Mouse (Mus musculus): Measurements from ENCODE around the gene Alkbh2. TPM values are rescaled to one million over a fixed set of nuclear protein-coding genes. Genes with fewer than 3 reads are reported as not detected.

The Alkbh2 gene
- total and polyA plus RNA-seq, 2 experiments = 3.1 to 10.1 TPM

GRCm38 (mm10) chr5:114173458-114173857 lies 45.4 kb upstream of the Alkbh2 start:
- TF ChIP-seq CTCF (IDR thresholded peaks at IDR 0.05; ENCODE audit: low read depth, low read length) (peak; percentile 28; the same call in 1 of the 2 replicates), POLR2A (IDR thresholded peaks at IDR 0.05; ENCODE audit: extremely low read depth, insufficient read depth, low read length) (no peak)
- Histone ChIP-seq H3K79me2 (ENCODE audit: control insufficient read depth, insufficient read depth, low read length) (no peaks in the 10 kb centered on the region), H3K27me3 (ENCODE audit: control insufficient read depth, insufficient read depth, low read length) (no peaks in the 10 kb centered on the region), H3K4me3 (ENCODE audit: insufficient read depth, low read depth, low read length) (no peak overlapping the region), H3K36me3 (ENCODE audit: control insufficient read depth, insufficient read depth, low read length) (peaks cover 1% of the 10 kb centered on the region; the same call in 1 of the 2 replicates), H3K9ac (ENCODE audit: low read depth, low read length) (no peak overlapping the region), H3K27ac (replicated peaks; ENCODE audit: insufficient read depth, low read depth, low read length) (no peak overlapping the region), H3K4me1 (ENCODE audit: control insufficient read depth, insufficient read depth, low read length) (peaks cover 3% of the 10 kb centered on the region)
- 76% methylated on average over 7 of the region's 7 CpGs for WGBS
- DNase-seq (ENCODE audit: extremely low read depth, low read depth, low spot score) = no peak

DNA sequence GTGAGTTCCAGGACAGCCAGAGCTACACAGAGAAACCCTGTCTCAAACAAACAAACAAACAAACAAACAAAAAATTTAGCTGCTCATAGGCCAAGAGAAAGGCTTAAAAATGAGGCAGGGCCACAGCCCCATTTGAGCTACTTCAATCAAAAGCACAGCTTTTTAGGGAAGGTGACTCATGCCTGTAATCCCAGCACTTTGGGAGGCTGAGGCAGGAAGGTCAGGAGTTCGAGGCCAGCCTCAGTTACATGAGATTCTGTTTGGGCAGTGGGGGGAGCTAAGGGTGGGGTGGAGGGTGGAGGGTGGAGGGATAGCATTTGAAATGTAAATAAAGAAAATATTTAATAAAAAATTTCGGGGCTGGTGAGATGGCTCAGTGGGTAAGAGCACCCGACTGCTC lies 44.9 kb upstream of the Alkbh2 start:
- H3K9ac ChIP-seq (ENCODE audit: low read depth, low read length) = no peak overlapping the region
- no peak overlapping the region for H3K4me3 ChIP-seq (ENCODE audit: insufficient read depth, low read depth, low read length)
- no peaks in the 10 kb centered on the region for H3K27me3 ChIP-seq (ENCODE audit: control insufficient read depth, insufficient read depth, low read length)
- TF ChIP-seq CTCF (IDR thresholded peaks at IDR 0.05; ENCODE audit: low read depth, low read length) = no peak
- no peak for TF ChIP-seq POLR2A (IDR thresholded peaks at IDR 0.05; ENCODE audit: extremely low read depth, insufficient read depth, low read length)
- H3K36me3 ChIP-seq (ENCODE audit: control insufficient read depth, insufficient read depth, low read length) = peaks cover 1% of the 10 kb centered on the region; the same call in 1 of the 2 replicates
- peaks cover 3% of the 10 kb centered on the region for H3K4me1 ChIP-seq (ENCODE audit: control insufficient read depth, insufficient read depth, low read length)
- no peaks in the 10 kb centered on the region for H3K79me2 ChIP-seq (ENCODE audit: control insufficient read depth, insufficient read depth, low read length)
- no peak overlapping the region for H3K27ac ChIP-seq (replicated peaks; ENCODE audit: insufficient read depth, low read depth, low read length)
- WGBS = 94% methylated on average over 3 of the region's 3 CpGs
- DNase-seq (ENCODE audit: extremely low read depth, low read depth, low spot score) = no peak

DNA sequence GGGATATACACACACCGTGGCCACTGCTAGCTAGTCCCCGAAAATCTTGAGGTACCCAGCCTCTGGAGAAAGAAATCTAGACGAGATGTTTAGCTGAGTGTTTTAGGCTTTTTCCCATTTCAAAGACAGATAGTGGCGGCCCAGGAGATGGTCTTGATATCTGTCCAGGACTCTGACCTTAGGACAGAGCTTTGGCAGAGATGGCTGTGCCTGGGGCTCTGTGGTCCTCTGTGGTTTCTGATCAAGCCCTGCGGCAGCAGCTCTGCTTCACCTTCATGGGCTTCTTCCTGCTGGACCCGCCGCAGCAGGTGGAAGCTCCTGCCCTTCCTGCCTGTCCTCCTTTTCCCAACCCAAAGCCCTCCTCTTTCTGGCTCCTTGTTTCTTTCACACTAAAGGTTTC lies 42.3 kb upstream of the Alkbh2 start:
- DNase-seq (ENCODE audit: extremely low read depth, low read depth, low spot score) = no peak
- Histone ChIP-seq H3K9ac (ENCODE audit: low read depth, low read length) (no peak overlapping the region), H3K4me1 (ENCODE audit: control insufficient read depth, insufficient read depth, low read length) (no peaks in the 10 kb centered on the region), H3K27ac (replicated peaks; ENCODE audit: insufficient read depth, low read depth, low read length) (no peak overlapping the region), H3K79me2 (ENCODE audit: control insufficient read depth, insufficient read depth, low read length) (peaks cover 10% of the 10 kb centered on the region; the same call in 1 of the 2 replicates), H3K4me3 (ENCODE audit: insufficient read depth, low read depth, low read length) (no peak overlapping the region), H3K36me3 (ENCODE audit: control insufficient read depth, insufficient read depth, low read length) (peaks cover 11% of the 10 kb centered on the region), H3K27me3 (ENCODE audit: control insufficient read depth, insufficient read depth, low read length) (no peaks in the 10 kb centered on the region)
- 61% methylated on average over 7 of the region's 7 CpGs for WGBS
- TF ChIP-seq CTCF (IDR thresholded peaks at IDR 0.05; ENCODE audit: low read depth, low read length) (no peak), POLR2A (IDR thresholded peaks at IDR 0.05; ENCODE audit: extremely low read depth, insufficient read depth, low read length) (no peak)

DNA sequence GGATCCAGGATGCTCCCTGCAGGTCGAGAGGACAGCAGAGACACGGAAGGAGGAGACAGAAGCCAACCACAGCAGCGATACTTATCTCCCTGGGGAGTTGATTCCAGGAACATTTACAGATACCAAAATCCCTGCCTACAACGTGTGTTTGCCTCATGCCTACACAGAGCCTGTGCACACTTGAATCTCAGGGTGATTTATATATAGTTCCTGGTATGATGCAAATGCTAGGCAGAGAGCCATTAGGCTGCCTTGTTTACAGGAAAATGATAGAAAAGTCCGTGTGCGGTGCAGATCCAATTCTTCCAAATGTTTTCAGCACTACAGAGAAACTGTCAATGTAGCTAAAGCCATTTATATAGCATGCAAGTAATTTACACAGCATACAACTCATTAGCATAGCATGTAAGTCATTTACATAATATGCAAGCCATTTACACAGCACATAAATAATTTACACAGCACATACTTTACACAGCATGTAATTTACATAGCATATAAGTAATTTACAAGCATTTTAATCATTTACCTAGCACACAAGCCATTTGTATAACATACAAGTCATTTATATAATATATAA lies 35.2 kb upstream of the Alkbh2 start:
- TF ChIP-seq POLR2A (IDR thresholded peaks at IDR 0.05; ENCODE audit: extremely low read depth, insufficient read depth, low read length) (no peak), CTCF (IDR thresholded peaks at IDR 0.05; ENCODE audit: low read depth, low read length) (no peak)
- peaks cover 35% of the 10 kb centered on the region; the same call in 1 of the 2 replicates for H3K79me2 ChIP-seq (ENCODE audit: control insufficient read depth, insufficient read depth, low read length)
- H3K36me3 ChIP-seq (ENCODE audit: control insufficient read depth, insufficient read depth, low read length) = peaks cover 14% of the 10 kb centered on the region
- H3K9ac ChIP-seq (ENCODE audit: low read depth, low read length) = no peak overlapping the region
- peaks cover 14% of the 10 kb centered on the region for H3K4me1 ChIP-seq (ENCODE audit: control insufficient read depth, insufficient read depth, low read length)
- 52% methylated on average over 6 of the region's 6 CpGs for WGBS
- no peak overlapping the region for H3K27ac ChIP-seq (replicated peaks; ENCODE audit: insufficient read depth, low read depth, low read length)
- DNase-seq (ENCODE audit: extremely low read depth, low read depth, low spot score) = no peak
- no peak overlapping the region for H3K4me3 ChIP-seq (ENCODE audit: insufficient read depth, low read depth, low read length)
- no peaks in the 10 kb centered on the region for H3K27me3 ChIP-seq (ENCODE audit: control insufficient read depth, insufficient read depth, low read length)

- Histone ChIP-seq H3K4me3 (ENCODE audit: insufficient read depth, low read depth, low read length) (no peak overlapping the region), H3K27me3 (ENCODE audit: control insufficient read depth, insufficient read depth, low read length) (no peaks in the 10 kb centered on the region), H3K4me1 (ENCODE audit: control insufficient read depth, insufficient read depth, low read length) (peaks cover 20% of the 10 kb centered on the region), H3K27ac (replicated peaks; ENCODE audit: insufficient read depth, low read depth, low read length) (no peak overlapping the region; the same call in 1 of the 2 replicates), H3K9ac (ENCODE audit: low read depth, low read length) (no peak overlapping the region), H3K36me3 (ENCODE audit: control insufficient read depth, insufficient read depth, low read length) (peaks cover 14% of the 10 kb centered on the region), H3K79me2 (ENCODE audit: control insufficient read depth, insufficient read depth, low read length) (peaks cover 40% of the 10 kb centered on the region; the same call in 1 of the 2 replicates)
- WGBS = 59% methylated on average over 12 of the region's 12 CpGs
- no peak for DNase-seq (ENCODE audit: extremely low read depth, low read depth, low spot score)
- no peak for TF ChIP-seq CTCF (IDR thresholded peaks at IDR 0.05; ENCODE audit: low read depth, low read length)
- TF ChIP-seq POLR2A (IDR thresholded peaks at IDR 0.05; ENCODE audit: extremely low read depth, insufficient read depth, low read length) = no peak
Observed at GRCm38 (mm10) chr5:114162106-114162815, 34.2 kb upstream of the Alkbh2 start.

DNA sequence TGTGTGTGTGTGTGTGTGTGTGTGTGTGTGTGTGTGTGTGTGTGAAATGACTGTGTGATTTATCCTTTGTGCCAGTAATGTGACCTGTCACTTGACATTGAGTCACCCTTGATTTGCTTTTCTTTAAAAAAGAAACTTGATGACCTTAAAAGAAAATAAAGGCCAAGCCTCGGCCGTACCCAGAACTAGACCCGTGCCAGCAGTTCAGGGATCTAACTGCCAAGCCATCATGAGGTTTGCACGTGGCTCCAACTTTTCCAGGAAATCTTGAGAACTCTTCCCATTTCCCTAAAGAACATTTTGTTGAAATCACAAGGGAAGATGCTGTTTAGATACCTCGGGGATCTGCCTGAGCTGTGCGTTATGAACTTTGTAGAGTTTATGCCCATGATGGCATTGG lies 33.4 kb upstream of the Alkbh2 start:
- DNase-seq (ENCODE audit: extremely low read depth, low read depth, low spot score) = peak; percentile 75
- Histone ChIP-seq H3K4me3 (ENCODE audit: insufficient read depth, low read depth, low read length) (no peak overlapping the region), H3K4me1 (ENCODE audit: control insufficient read depth, insufficient read depth, low read length) (peaks cover 23% of the 10 kb centered on the region), H3K79me2 (ENCODE audit: control insufficient read depth, insufficient read depth, low read length) (peaks cover 35% of the 10 kb centered on the region; the same call in 1 of the 2 replicates), H3K27me3 (ENCODE audit: control insufficient read depth, insufficient read depth, low read length) (no peaks in the 10 kb centered on the region), H3K27ac (replicated peaks; ENCODE audit: insufficient read depth, low read depth, low read length) (no peak overlapping the region; the same call in none of the 2 replicates), H3K9ac (ENCODE audit: low read depth, low read length) (no peak overlapping the region), H3K36me3 (ENCODE audit: control insufficient read depth, insufficient read depth, low read length) (peaks cover 12% of the 10 kb centered on the region)
- TF ChIP-seq CTCF (IDR thresholded peaks at IDR 0.05; ENCODE audit: low read depth, low read length) (no peak), POLR2A (IDR thresholded peaks at IDR 0.05; ENCODE audit: extremely low read depth, insufficient read depth, low read length) (no peak)
- WGBS = 20% methylated on average over 6 of the region's 6 CpGs

Data from liver, adult 2 months (tissue).